Mouse (Mus musculus) Patski (cell line): Measurements from ENCODE around the gene Cnih2. TPM values are rescaled to one million over a fixed set of nuclear protein-coding genes. Genes with fewer than 3 reads are reported as not detected.

ENCODE experiments used
- ATAC-seq: fragments of 100-300 bp; one replicate; pipeline ENCODE4 v1.8.0; 2021
- CTCF ChIA-PET: fragments of 350-600 bp; sonication (Branson Sonifier 250); formaldehyde crosslinking; loops from one replicate; lab custom pipeline; 2022; ENCODE audit warnings: inconsistent platforms; lab: Charles Lee
- POLR2A ChIA-PET: fragments of 350-600 bp; sonication (Branson Sonifier 250); formaldehyde crosslinking; loops from one replicate; lab custom pipeline; 2022; ENCODE audit warnings: antibody characterized with exemption, inconsistent platforms; lab: Charles Lee
- DNase-seq: peaks from one replicate; pipeline ENCODE4 v3.0.0-alpha.2; 2011; ENCODE audit warnings: low read depth, low spot score
- H3K27me3 ChIP-seq: fragments of 371-371 bp; one replicate; pipeline ENCODE4 v1.5.1; 2021
- CTCF ChIP-seq: fragments of 100-300 bp; IDR thresholded peaks from one replicate; pipeline ENCODE4 v1.5.1; 2021
- in situ Hi-C: fragments of 300-500 bp; cut with MboI; formaldehyde crosslinking; loops from 3 replicates; pipeline ENCODE4 v1.11.1; 2018; ENCODE audit warnings: low pct_unique_long_range_greater_than_20kb, mixed read lengths
- polyA plus RNA-seq: library from polyadenylated mRNA; unstranded; gene quantifications from one replicate; pipeline ENCODE4 v1.2.3, GENCODE M21; 2021

Gene Cnih2
- 2.5 TPM for polyA plus RNA-seq

GRCm38 (mm10) chr19:5098363-5099143 is at the start of gene Cnih2:
Cnih2 (minus strand) TSS chr19:5098521.
- CTCF ChIA-PET, result no interaction called here
- no peaks in the 10 kb centered on the region for H3K27me3 ChIP-seq
- no peak for DNase-seq
- ATAC-seq, result no peak
- in situ Hi-C loops, result no loop called here
- POLR2A ChIA-PET, result no interaction called here
- no peak for TF ChIP-seq CTCF

- CTCF ChIA-PET, result interaction anchor here (0.8 to 4.8 kb wide), 9 partner anchors 10 to 50 kb away, joined by 3 to 28 read pairs (median 6); no protein-coding TSS in a partner anchor
Measured at GRCm38 (mm10) chr19:5139640-5140039, 41.3 kb upstream of the Cnih2 start.

GRCm38 (mm10) chr19:5131237-5131636 is 32.9 kb upstream of the Cnih2 start:
- ATAC-seq, result no peak
- ChIA-PET POLR2A (no interaction called here), CTCF (interaction anchor here (1.2 kb wide), 1 partner anchor 13 kb away, joined by 3 read pairs; no protein-coding TSS in a partner anchor)
- H3K27me3 ChIP-seq, result peaks cover 8% of the 10 kb centered on the region
- in situ Hi-C loops, result no loop called here
- TF ChIP-seq CTCF, result no peak
- DNase-seq, result no peak

More at GRCm38 (mm10) chr19:5139640-5140039, 41.3 kb upstream of the Cnih2 start:
- no peaks in the 10 kb centered on the region for H3K27me3 ChIP-seq
- in situ Hi-C loops, result loop anchor here (5.0 kb wide), 1 partner anchor 47 kb away; no protein-coding TSS in a partner anchor
- TF ChIP-seq CTCF, result no peak
- DNase-seq (no peak), ATAC-seq (no peak)
- POLR2A ChIA-PET, result no interaction called here

GRCm38 (mm10) chr19:5129770-5130169 is 31.4 kb upstream of the Cnih2 start:
- in situ Hi-C loops, result no loop called here
- CTCF ChIA-PET, result interaction anchor here (0.6 to 1.2 kb wide), 2 partner anchors 13 to 27 kb away, joined by 3 to 4 read pairs; no protein-coding TSS in a partner anchor
- ATAC-seq, result no peak
- TF ChIP-seq CTCF, result peak; percentile 72
- peaks cover 8% of the 10 kb centered on the region for H3K27me3 ChIP-seq
- POLR2A ChIA-PET, result no interaction called here
- no peak for DNase-seq

- in situ Hi-C loops, result no loop called here
- ChIA-PET POLR2A (no interaction called here), CTCF (interaction anchor here (1.3 kb wide), 1 partner anchor 27 kb away, joined by 3 read pairs; no protein-coding TSS in a partner anchor)
- no peak for TF ChIP-seq CTCF
- DNase-seq, result no peak
- no peak for ATAC-seq
- H3K27me3 ChIP-seq, result peaks cover 8% of the 10 kb centered on the region
Measured at GRCm38 (mm10) chr19:5124055-5124614, 25.8 kb upstream of the Cnih2 start.

- in situ Hi-C loops, result no loop called here
- DNase-seq (no peak), ATAC-seq (no peak)
- no peak for TF ChIP-seq CTCF
- ChIA-PET POLR2A (no interaction called here), CTCF (interaction anchor here (0.6 to 1.3 kb wide), 2 partner anchors 15 to 28 kb away, joined by 3 read pairs; no protein-coding TSS in a partner anchor)
- H3K27me3 ChIP-seq, result peaks cover under 1% of the 10 kb centered on the region
Measured at GRCm38 (mm10) chr19:5123241-5123640, 24.9 kb upstream of the Cnih2 start.

GRCm38 (mm10) chr19:5122492-5122891 is 24.2 kb upstream of the Cnih2 start:
- no peaks in the 10 kb centered on the region for H3K27me3 ChIP-seq
- no peak for TF ChIP-seq CTCF
- ATAC-seq (no peak), DNase-seq (no peak)
- ChIA-PET CTCF (no interaction called here), POLR2A (no interaction called here)
- in situ Hi-C loops, result no loop called here

GRCm38 (mm10) chr19:5118384-5118698 is 20.0 kb upstream of the Cnih2 start, which contains the start of gene Klc2:
Klc2 (minus strand) TSS chr19:5118560.
- ATAC-seq, result peak; percentile 85
- no peak for TF ChIP-seq CTCF
- CTCF ChIA-PET, result interaction anchor here (1.3 to 1.6 kb wide), 3 partner anchors 11 to 33 kb away, joined by 3 to 5 read pairs (median 5); no protein-coding TSS in a partner anchor
- no peak for DNase-seq
- POLR2A ChIA-PET, result interaction anchor here (0.8 to 0.9 kb wide), 2 partner anchors 10 to 12 kb away, joined by 3 read pairs; partner anchors contain the start of gene Rab1b
- no peaks in the 10 kb centered on the region for H3K27me3 ChIP-seq
- in situ Hi-C loops, result no loop called here

- CTCF ChIA-PET, result interaction anchor here (1.0 to 2.5 kb wide), 10 partner anchors 9 to 34 kb away, joined by 3 to 10 read pairs (median 6); partner anchors contain the start of gene Yif1a
- no peaks in the 10 kb centered on the region for H3K27me3 ChIP-seq
- DNase-seq (no peak), ATAC-seq (peak; percentile 61)
- no peak for TF ChIP-seq CTCF
- POLR2A ChIA-PET, result interaction anchor here (0.5 to 0.9 kb wide), 2 partner anchors 11 to 27 kb away, joined by 3 to 4 read pairs; partner anchors contain the start of gene Rab1b
- in situ Hi-C loops, result no loop called here
Measured at GRCm38 (mm10) chr19:5117494-5118383, 19.4 kb upstream of the Cnih2 start.

- ChIA-PET CTCF (interaction anchor here (1.3 kb wide), 1 partner anchor 37 kb away, joined by 3 read pairs; no protein-coding TSS in a partner anchor), POLR2A (interaction anchor here (0.6 kb wide), 1 partner anchor 149 kb away, joined by 4 read pairs; no protein-coding TSS in a partner anchor)
- no peaks in the 10 kb centered on the region for H3K27me3 ChIP-seq
- DNase-seq, result no peak
- TF ChIP-seq CTCF, result no peak
- in situ Hi-C loops, result no loop called here
- no peak for ATAC-seq
Measured at GRCm38 (mm10) chr19:5113783-5114182, 15.5 kb upstream of the Cnih2 start.
